Mouse (Mus musculus) megakaryocyte-erythroid progenitor cell, adult 5-6 weeks (primary cell): ENCODE data around the gene F13b. TPM values are rescaled to one million over a fixed set of nuclear protein-coding genes. Genes with fewer than 3 reads are reported as not detected.

Experiments
- ATAC-seq: replicated peaks from 2 replicates; pipeline ENCODE4 v1.8.0; 2016; ENCODE audit warnings: mild to moderate bottlenecking, inconsistent platforms; ENCODE audit not compliant: severe bottlenecking, poor library complexity, low FRiP score, low TSS enrichment
- total RNA-seq, 2 experiments: library from RNA; stranded (forward) in 1 of 2; stranded (reverse) in 1 of 2; fragments of 200-1000, 215-1000 nt in 1 of 2; fragments of >200 nt in 1 of 2; fragmentation: Nextera tagmentation in 1 of 2; gene quantifications; 2 replicates each; pipeline ENCODE4 v1.2.3; 2014 to 2017

The F13b gene
- total RNA-seq (2014; fragmentation: Nextera tagmentation), result not detected in 2 replicates
- total RNA-seq (2017), result not detected in 2 replicates

DNA sequence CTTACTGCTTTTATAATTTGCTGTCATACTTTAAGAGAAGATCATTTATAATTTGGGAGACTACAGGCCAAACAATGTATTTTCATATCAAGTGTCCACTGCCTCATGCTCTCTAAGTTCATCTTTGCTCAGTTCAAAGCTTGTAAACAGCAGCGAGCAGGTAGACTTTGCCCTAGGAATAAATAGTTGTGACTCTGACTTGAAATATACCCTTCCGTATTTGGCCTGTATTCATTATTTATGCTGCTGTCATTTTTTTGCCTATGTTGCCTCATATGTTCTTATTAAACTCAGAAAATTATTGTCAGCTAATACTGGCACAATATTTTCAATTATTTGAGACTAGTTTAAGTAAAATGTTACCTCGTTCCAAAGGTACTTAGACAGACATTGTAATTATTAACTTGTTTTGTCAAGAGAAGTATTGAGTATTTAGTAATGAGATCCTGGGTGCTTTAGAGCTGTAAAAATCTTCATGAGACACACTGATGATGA lies at the start of gene F13b:
Gene F13b (plus strand): TSS at position 445 of the 495 bp plus-strand sequence.
- no peak for ATAC-seq

DNA sequence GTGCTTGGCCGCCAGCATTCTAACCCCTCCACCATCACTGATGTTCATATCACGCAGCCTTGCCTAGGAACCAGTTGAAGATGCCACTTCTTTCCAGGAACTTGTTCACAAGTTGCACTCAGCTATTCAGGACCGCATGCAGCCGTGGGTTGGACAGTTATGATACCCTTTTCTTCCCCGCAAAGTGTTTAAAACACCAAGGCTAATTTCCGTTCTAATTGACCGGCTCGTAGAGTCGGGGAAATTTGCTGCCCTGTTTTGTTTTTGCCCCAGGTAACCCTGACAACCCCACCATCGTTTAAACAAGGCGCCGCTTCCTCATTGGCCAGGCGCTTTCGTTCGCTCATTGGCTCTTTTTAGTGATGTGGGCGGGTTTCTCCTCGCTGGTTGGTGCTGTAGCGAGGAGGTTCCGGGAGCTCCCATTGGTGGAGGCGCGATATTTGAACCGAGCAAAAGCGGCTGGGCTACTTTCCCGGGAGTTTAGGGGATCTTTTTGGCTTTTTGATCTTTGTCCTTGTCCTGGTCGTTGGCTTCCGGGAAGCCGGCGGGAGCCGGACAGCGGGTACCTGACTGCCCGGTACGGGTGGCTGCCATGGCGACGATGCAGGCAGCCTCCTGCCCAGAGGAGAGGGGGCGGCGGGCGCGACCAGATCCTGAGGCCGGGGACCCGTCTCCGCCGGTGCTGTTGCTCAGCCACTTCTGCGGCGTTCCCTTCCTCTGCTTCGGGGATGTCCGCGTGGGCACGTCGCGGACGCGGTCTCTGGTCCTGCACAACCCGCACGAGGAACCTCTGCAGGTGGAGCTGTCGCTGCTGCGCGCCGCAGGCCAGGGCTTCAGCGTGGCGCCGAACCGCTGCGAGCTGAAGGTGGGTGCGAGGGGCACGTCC lies 46.9 kb upstream of the F13b start, which contains the start of gene Aspm:
Gene Aspm (plus strand): TSS at position 433 of the 886 bp plus-strand sequence.
- ATAC-seq, result peak; percentile 98

DNA sequence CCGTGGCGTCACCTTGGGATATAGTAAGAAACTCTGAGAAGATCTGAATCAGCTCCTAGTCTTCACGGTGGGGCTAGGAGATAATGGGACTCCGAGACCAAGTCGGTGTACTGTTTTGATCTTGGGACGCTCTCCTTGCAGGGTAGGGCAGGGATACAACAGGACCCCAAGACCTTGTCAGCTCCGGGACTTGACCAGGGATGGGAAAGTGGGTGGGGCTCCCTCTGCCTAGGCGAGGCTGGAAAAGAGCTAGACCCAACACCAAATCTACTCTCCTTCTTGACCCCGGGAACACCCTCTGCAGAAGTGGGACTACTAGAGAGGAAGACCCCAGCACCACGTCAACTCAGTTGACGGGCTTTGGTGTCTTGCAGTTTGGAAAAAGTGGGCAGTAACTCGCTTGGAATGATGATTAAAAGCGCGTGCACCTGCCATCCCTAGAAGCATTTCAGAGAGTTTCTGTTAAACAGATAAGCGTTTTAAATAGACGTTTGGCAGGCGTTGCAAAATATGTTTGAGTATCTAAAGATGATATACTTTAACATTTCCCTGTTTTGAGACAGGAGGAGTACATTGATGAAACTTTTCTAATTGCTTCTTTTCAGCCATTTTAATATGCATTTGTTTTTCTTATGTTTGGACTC lies 46.2 kb upstream of the F13b start:
- ATAC-seq, result peak; percentile 28

DNA sequence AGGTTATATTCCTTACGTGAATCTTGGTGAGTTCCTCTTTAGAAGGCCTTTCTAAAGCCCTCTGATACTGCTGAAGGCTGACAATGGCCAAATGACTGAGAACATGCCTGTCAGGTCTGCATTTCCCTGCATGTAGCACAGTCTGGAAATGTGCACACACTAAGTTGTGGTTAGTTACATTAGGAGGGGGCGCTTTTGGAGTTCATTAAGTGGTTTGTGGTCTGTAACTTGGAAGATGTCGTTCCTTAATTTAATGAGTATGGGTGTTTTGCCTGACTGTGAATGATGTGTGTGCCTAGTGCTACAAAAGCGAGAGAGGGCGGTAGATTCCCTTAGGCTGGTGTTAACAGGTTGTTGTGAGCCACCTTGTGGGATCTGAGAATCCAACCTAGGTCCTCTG lies 40.7 kb upstream of the F13b start:
- ATAC-seq, result peak; percentile 51

DNA sequence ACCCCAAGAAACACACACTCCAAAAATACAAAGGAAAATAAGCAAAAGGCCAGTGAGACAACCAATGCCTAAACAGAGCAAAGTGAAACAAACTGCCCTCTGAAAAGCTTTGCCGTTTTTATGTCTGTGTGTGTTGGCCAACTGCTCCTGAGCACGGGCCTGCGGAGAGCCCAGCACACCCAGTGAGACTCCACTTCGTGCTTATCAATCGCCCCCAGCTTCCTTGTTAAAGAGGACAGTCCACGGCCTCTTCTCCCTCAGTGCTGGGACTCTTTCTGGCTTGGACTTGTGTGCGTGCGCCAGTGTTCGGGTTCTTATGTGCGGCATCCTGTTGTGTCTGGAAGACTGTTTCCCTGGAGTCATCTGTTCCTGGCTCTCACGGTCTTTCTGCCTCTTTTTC lies 35.6 kb upstream of the F13b start:
- ATAC-seq, result peak; percentile 99

DNA sequence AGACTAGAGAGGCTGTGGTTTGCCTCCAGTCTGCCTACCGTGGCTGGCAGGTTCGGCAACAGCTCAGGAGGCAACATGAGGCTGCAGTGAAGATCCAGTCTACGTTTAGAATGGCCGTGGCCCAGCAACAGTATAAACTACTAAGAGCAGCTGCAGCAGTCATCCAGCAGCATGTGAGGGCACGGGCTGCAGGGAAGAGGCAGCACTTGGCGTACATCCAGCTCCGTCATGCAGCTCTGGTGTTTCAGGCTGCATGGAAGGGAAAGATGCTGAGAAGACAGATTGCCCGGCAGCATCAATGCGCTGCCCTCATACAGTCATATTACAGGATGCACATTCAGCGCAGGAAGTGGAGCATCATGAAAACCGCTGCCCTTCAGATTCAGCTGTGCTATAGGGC lies 22.6 kb upstream of the F13b start:
- ATAC-seq, result no peak

DNA sequence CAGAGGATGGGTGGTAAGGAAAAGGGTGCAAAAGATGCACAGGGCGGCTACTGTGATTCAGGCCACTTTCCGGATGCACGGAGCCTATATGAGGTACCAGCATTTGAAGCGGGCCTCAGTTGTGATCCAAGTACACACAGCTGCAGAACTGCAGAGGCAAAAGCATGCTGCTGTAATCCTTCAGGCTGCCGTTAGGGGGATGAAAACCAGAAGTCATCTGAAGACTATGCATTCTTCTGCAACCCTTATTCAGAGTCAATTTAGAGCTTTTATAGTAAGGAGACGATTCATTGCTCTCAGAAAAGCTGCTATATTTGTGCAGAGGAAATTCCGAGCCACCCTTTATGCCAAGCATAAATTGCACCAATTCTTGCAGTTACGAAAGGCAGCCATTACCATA lies 21.3 kb upstream of the F13b start:
- ATAC-seq, result no peak

DNA sequence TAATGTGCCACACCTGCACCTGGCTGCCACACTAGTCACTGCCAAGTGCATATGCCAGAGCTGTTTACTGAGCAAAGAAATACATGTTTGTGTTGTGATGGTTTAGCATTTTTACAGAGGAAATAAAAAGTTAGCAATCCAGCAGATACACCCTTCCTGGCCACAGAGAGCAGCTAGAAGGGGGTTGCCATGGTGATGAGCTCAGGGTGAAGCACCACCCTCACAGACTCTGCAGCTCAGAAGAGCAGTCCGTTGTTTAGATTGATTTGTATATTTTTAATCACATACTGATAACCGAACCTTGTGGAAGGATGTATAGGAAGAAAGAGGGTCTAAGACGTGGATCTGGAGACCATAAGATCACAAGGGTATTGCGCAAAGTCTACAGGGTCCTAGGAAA lies 20.4 kb upstream of the F13b start:
- no peak for ATAC-seq

DNA sequence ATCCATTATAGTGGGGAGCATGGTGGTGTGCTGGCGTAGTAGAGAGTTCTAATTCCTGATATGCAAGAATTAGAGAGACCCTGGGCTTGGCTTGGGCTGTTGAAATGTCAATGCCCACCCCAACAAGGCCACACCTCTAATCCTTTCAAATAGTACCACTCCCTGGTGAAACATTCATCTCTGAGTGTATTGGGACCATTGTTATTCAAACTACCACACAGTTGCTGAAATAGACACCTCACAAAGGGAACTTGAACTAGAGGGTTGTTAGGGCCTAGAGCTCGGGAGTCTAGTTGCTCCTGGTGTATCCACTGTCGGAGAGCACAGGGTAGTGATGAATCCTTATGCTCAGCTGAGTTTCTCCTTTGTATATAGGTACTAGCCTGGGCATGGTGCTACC lies 6.9 kb upstream of the F13b start:
- ATAC-seq, result no peak

DNA sequence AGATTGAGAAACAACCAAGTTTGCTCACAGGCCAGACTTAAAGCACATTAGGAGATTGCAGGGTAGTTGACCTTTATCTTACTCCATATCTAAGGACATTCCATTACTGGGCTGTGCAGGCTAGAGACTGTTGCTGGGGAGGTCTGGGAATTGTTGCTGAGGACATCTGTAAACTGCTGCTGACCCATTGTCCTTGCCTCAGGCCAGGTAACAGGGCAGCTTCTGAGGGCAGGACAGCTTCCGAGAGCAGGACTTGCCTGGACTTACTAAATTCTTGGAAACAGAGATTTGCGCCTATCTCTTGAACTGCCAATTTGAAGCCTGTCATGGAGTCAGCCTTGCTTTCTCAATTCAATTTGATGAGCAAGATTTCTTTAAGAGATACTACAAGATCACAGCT lies 6.1 kb upstream of the F13b start:
- ATAC-seq, result no peak

DNA sequence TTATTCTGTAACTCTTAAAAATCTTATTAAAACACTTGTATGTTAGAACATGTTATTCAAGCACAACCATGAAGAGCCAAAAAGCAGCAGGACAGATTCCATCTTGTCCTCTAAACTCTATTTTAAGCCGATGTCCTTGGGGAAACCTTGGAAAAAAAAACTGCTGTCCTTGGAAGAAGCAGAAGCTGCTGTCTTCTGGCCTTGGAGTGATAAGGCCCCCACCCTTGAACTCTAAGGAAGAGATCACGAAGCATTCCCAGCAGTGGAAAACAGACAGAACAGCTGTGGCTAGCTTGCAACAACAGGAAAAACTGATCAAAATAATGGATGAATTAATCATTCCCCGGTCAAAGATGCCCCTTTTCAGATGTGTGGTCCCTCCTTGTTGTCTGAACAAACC lies 5.3 kb upstream of the F13b start:
- ATAC-seq, result no peak

DNA sequence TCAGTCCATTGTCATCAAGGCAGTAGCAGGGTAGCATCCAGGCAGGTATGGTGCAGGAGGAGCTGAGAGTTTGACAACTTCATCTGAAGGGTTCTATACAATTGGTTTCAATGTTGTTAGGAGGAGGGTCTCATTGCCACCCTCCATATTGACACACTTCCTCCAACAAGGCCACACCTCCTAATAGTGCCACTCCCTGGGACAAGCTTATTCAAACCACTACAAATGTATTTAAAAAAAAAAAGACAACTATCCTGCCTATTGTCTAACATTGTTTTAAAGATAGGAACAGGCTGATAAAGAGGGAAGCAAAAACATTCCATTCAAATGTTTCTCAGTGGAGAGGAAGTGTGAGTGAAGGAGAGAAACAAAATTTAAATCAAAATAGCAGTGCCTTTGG lies 1.8 kb upstream of the F13b start:
- ATAC-seq, result no peak

DNA sequence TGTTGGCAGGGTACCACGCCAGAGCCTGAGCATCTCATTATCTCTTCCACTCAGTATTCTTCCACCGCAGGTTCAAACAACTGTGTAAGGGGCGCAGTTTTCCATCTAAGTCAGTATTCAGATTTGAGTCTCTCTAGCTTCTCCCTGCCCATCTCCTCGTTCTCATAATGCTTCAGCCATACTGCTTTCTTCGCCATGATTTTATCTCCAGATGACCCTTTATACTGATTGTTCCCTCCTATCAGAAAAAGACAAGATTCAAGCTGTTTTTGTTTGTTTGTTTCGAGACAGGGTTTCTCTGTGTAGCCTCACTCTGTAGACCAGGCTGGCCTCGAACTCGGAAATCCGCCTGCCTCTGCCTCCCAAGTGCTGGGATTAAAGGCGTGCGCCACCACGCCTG lies 13.1 kb downstream of the F13b start:
- no peak for ATAC-seq

DNA sequence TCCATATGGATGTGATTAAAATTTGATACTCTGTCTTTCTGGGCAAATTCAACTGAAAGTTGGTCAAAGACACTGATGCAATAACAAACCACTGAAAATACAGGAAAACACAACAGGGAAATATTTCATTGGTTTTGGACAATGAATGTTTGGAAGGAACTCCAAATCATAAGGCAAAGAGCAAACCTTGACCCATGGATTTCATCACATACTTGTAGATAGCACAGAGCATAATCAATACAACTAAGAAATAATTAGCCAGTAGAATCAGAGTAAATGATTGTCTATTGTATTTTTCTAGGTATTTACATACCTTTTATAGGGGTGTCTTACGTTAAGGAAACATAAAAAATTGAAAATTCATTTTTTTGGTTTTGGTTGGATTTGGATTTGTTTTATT lies 47.0 kb downstream of the F13b start:
- no peak for ATAC-seq

DNA sequence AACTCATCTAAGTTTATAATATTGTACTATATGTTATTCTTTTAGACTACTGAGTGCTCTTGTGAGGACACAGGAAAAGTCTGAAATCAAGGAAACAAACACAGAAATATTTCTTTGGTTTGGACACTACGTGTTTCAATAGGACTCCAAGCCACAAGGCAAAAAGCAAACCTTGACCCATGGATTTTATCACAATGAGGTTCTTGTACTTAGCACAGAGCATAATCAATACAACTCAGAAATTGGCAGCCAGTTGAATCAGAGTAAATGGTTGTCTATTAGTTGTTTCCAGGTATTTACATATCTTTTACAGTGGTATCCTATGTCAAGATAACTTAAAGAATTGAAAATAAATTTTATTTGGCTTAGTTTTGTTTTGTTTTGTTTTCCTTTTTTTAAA lies 49.8 kb downstream of the F13b start:
- no peak for ATAC-seq

DNA sequence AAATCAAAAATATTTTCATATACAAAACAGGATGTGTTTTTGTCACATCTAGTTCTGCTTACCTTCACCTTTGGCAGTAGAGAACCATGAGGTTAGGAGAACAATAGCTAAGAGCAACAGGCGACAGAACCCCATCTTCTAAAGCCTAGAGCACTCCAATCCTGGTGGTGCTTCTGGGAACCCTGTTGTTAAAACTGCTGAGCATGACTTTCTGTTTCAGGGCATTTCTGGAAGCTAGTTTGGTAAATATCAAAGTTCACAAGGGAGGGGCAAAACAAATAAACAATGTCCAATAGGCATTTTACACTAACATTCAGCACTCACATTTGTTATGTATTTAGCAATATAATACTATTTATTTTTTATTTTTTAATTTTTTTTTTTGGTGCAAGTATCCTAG lies 58.5 kb downstream of the F13b start, which contains the start of gene Cfhr1:
Gene Cfhr1 (minus strand): TSS at position 249 of the 400 bp plus-strand sequence.
- no peak for ATAC-seq

Other genes starting within 250 kb of the F13b start
- not detected in 2 replicates for gene Crb1, start 124.6 kb upstream of the F13b start, total RNA-seq (2014; fragmentation: Nextera tagmentation)
- gene Crb1, start 124.6 kb upstream of the F13b start, total RNA-seq (2017), result not detected in 2 replicates
- gene Zbtb41, start 79.4 kb upstream of the F13b start, total RNA-seq (2014; fragmentation: Nextera tagmentation), result 12.6 and 13.3 TPM in 2 replicates
- 14.1 and 30.5 TPM in 2 replicates for gene Zbtb41, start 79.4 kb upstream of the F13b start, total RNA-seq (2017)
- 26.5 and 32.8 TPM in 2 replicates for gene Aspm, start 46.9 kb upstream of the F13b start, total RNA-seq (2014; fragmentation: Nextera tagmentation)
- gene Aspm, start 46.9 kb upstream of the F13b start, total RNA-seq (2017), result 44.5 and 49.7 TPM in 2 replicates
- not detected in 2 replicates for gene Cfhr1, start 58.6 kb downstream of the F13b start, total RNA-seq (2014; fragmentation: Nextera tagmentation)
- not detected in 2 replicates for gene Cfhr1, start 58.6 kb downstream of the F13b start, total RNA-seq (2017)